1 mouse cellular context compared by ENCODE assay signal in the genomic region with DNA sequence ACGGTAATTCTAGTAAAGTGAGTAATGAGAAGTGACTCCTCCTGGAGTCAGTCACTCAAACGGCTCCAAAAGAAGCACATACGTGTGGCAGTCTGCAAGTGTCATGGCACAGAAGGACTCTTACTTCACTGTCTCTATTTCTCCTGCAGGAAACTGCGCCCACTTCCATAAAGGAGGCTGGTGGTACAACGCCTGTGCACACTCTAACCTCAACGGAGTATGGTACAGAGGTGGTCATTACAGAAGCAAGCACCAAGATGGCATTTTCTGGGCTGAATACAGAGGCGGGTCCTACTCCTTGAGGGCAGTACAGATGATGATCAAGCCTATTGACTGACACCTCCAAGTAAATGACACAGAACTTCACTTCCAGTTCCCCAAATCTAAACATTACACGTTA.
TF ChIP-seq lines count a peak whose summit lies in the region.

No protein-coding gene starts in this region.

TF ChIP-seq in MEL, 35 proteins besides CTCF, POLR2A, EP300 and RAD21 (continued from another document):
- no peak for TF ChIP-seq POLR2AphosphoS2 (IDR thresholded peaks at IDR 0.05; ENCODE audit: low read length)
- TF ChIP-seq JUND (IDR thresholded peaks at IDR 0.05; ENCODE audit: low read depth, low read length), result no peak
- no peak for TF ChIP-seq KAT2A (conservative IDR thresholded peaks at IDR 0.05; ENCODE audit: low read depth, low read length)
- TF ChIP-seq MAZ (IDR thresholded peaks at IDR 0.05; ENCODE audit: low read depth, low read length), result no peak
